Mouse (Mus musculus) hindbrain, postnatal 0 days (tissue): ENCODE measurements around the gene Arid5b. TPM values are rescaled to one million over a fixed set of nuclear protein-coding genes. Genes with fewer than 3 reads are reported as not detected.
"Not testable (repeated sequence)": the region's sequence is repeated elsewhere in the genome, so short reads cannot be mapped to it uniquely, and the experiment has no call there.

ENCODE experiments used
- ATAC-seq: fragments of 200-750 bp; cut with Nextera tagmentation; 2 replicates; pipeline ENCODE4 v1.8.0; 2017; ENCODE audit warnings: mild to moderate bottlenecking, moderate TSS enrichment, moderate library complexity
- DNase-seq: peaks from one replicate; pipeline ENCODE4 v3.0.0-alpha.2; 2015; ENCODE audit warnings: low spot score
- H3K27ac ChIP-seq: fragments of 300-500 bp; sonication (generic); 2 replicates; pipeline ENCODE4 v1.5.1; 2014; ENCODE audit warnings: mild to moderate bottlenecking
- H3K27me3 ChIP-seq: fragments of 300-500 bp; sonication (generic); 2 replicates; pipeline ENCODE4 v1.6.1; 2014; ENCODE audit warnings: low read length, mixed read lengths; ENCODE audit not compliant: insufficient read depth
- H3K36me3 ChIP-seq: fragments of 300-500 bp; sonication (generic); 2 replicates; pipeline ENCODE4 v1.6.1; 2014; ENCODE audit warnings: low read length, mixed read lengths; ENCODE audit not compliant: insufficient read depth
- H3K4me1 ChIP-seq: fragments of 300-500 bp; sonication (generic); 2 replicates; pipeline ENCODE4 v1.6.1; 2014; ENCODE audit warnings: antibody characterized with exemption, low read length, mixed read lengths; ENCODE audit not compliant: insufficient read depth
- H3K4me2 ChIP-seq: fragments of 300-500 bp; sonication (generic); 2 replicates; pipeline ENCODE4 v1.6.1; 2014; ENCODE audit warnings: low read depth, mild to moderate bottlenecking, low read length, moderate library complexity, mixed read lengths
- H3K4me3 ChIP-seq: fragments of 300-500 bp; sonication (generic); 2 replicates; pipeline ENCODE4 v1.5.1; 2014; ENCODE audit warnings: low read length
- H3K9ac ChIP-seq: fragments of 300-500 bp; sonication (generic); replicated peaks from 2 replicates; pipeline ENCODE4 v1.6.1; 2014; ENCODE audit warnings: mild to moderate bottlenecking, low read length, moderate library complexity, mixed read lengths
- H3K9me3 ChIP-seq: fragments of 300-500 bp; sonication (generic); 2 replicates; pipeline ENCODE4 v1.6.1; 2016; ENCODE audit warnings: low read length, mixed read lengths
- CTCF ChIP-seq: IDR thresholded peaks from 2 replicates; pipeline ENCODE4 v1.5.1; 2016; ENCODE audit warnings: antibody characterized with exemption, control low read depth, low read depth
- WGBS: fragments of 180-500 bp; shearing (Covaris S2); extraction: QIAGEN DNeasy Blood & Tissue Kit; methylation state at CpG from one replicate; pipeline ENCODE4 v1.1.7; 2014; 5-methylcytosine and 5-hydroxymethylcytosine counted together
- polyA plus RNA-seq: library from polyadenylated mRNA; unstranded; fragments of >200 nt; fragmentation: Nextera tagmentation; extraction: Ambion mirVana; gene quantifications from 2 replicates; pipeline ENCODE4 v1.2.1, GENCODE M21; 2015
- total RNA-seq: library from RNA; depleted of rRNA; stranded (reverse); fragments of >200 nt; gene quantifications from 2 replicates; pipeline ENCODE4 v1.2.3, GENCODE M21; 2014

The Arid5b gene
- total and polyA plus RNA-seq, 2 experiments from 2014 or later: 13.1 to 13.8 TPM

DNA sequence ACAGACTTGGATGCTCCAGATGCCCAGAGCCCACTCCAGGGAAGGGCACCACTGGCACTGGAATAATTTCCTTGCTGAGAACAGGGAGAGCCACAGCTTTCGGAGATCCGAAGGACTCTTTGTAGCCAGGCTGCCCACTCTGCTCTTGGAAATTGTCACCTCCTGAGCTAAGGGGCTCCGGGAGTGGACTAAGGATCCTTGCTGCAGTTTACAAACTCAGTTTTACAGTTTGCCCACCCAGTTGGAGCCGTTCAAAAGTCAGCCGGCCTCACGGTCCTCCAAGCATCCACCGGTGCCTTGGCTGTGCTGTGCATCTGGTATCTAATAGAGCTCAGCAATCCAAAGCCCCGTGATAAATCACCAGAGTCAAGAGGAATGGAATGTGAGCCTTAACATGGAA is 178.0 kb downstream of the Arid5b start:
- no peak for ATAC-seq
- no peak for TF ChIP-seq CTCF
- DNase-seq: no peak

DNA sequence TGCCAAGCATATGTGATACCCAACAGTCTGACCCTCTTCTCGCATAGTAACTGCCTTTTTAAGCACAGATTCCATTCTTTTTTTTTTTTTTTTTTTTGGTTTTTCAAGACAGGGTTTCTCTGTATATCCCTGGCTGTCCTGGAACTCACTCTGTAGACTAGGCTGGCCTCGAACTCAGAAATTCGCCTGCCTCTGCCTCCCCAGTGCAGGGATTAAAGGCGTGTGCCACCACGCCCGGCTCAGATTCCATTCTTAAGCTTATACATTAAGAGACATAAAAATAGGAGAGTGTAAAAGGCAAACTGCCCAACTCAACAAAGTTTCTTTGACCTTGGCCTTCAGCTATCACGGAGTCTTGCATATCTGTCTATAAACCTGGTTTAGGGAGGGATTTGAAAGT is 178.7 kb downstream of the Arid5b start:
- Histone ChIP-seq H3K4me1 (peaks cover 10% of the 10 kb centered on the region), H3K36me3 (peaks cover 29% of the 10 kb centered on the region)
- not testable (repeated sequence) for H3K4me3 ChIP-seq, H3K9ac ChIP-seq, H3K27me3 ChIP-seq, H3K27ac ChIP-seq, H3K4me2 ChIP-seq, ATAC-seq, DNase-seq, H3K9me3 ChIP-seq
- 96% methylated on average over 7 of the region's 7 CpGs for WGBS

More for the DNA sequence above, 178.0 kb downstream of the Arid5b start:
- Histone ChIP-seq H3K4me1 (peaks cover 10% of the 10 kb centered on the region), H3K9ac (no peak overlapping the region), H3K4me3 (no peak overlapping the region), H3K27me3 (no peaks in the 10 kb centered on the region), H3K27ac (no peak overlapping the region), H3K9me3 (no peaks in the 10 kb centered on the region), H3K4me2 (no peak overlapping the region), H3K36me3 (peaks cover 23% of the 10 kb centered on the region)
- 90% methylated on average over 8 of the region's 8 CpGs for WGBS

DNA sequence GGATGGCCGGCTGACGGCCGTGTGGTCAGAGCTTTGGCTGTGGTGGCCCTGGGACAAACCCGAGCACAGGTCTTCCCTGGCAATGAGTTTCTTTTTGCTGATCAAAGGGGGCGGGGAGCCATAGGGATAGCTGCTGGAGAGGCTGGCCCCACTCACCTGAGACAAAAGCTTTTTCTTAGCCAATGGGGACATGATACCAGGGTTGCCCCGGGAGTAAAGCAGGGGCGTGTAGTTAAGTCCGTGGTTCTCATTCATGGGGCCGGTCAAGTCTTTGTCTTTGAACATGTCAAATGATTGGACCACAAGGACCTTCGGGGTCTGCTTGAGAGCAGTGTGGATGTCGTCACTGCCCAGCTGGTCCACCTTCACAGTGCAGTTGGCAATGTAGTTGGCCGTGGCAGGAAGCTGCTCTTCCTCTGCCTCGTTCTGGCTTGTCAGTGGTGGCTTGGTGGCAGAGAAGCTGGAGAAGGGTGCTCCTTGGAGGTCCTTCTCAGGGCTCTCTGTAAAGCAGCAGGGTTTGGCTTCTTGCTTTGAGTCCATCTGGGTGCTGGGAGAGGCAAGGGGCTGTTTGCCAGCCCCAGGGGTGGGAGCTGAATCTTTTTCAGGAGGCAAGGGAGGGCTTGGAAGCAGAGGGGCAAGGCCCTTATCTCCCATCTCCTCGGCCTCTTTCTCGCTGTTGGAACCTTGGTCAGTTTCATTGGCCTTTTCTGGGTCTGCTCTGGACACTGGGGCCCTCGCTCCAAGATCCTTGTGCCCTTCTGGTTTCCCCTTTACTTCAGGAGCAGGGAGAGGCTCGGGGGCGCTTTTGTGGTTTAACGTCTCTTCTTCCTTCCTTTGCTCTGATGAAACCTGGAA is 180.5 kb downstream of the Arid5b start:
- Histone ChIP-seq H3K27me3 (no peaks in the 10 kb centered on the region), H3K27ac (no peak overlapping the region), H3K4me3 (no peak overlapping the region), H3K4me1 (no peaks in the 10 kb centered on the region), H3K4me2 (no peak overlapping the region), H3K9me3 (no peaks in the 10 kb centered on the region), H3K36me3 (peaks cover 29% of the 10 kb centered on the region), H3K9ac (no peak overlapping the region)
- ATAC-seq: no peak
- no peak for TF ChIP-seq CTCF
- 90% methylated on average over 19 of the region's 19 CpGs for WGBS
- DNase-seq: no peak

DNA sequence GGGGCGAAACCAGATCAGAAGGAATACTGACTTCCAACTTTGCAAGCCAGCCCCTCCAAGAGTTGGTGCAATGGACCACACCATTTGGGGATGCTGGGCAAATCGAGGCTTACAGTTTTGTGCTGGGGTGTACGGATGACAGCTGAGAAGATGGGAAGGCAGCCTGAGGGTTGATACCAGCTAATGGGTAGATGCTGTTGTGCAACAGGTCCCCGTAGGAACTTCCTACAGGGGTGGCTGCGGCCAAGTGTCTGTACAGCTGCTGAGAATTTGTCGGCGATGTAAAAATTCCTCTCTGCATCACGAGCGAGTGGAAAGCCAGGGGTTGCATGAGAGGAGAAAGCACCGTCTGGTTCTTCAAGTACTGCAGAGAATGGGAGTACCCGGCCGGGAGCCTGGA is 182.1 kb downstream of the Arid5b start:
- ATAC-seq (no peak), DNase-seq (no peak)
- H3K36me3 ChIP-seq: peaks cover 29% of the 10 kb centered on the region
- no peak overlapping the region for H3K9ac ChIP-seq
- no peaks in the 10 kb centered on the region for H3K27me3 ChIP-seq
- no peak overlapping the region for H3K27ac ChIP-seq
- WGBS: 96% methylated on average over 12 of the region's 12 CpGs
- no peaks in the 10 kb centered on the region for H3K4me1 ChIP-seq
- no peaks in the 10 kb centered on the region for H3K9me3 ChIP-seq
- H3K4me3 ChIP-seq: no peak overlapping the region
- no peak overlapping the region for H3K4me2 ChIP-seq
- TF ChIP-seq CTCF: no peak

DNA sequence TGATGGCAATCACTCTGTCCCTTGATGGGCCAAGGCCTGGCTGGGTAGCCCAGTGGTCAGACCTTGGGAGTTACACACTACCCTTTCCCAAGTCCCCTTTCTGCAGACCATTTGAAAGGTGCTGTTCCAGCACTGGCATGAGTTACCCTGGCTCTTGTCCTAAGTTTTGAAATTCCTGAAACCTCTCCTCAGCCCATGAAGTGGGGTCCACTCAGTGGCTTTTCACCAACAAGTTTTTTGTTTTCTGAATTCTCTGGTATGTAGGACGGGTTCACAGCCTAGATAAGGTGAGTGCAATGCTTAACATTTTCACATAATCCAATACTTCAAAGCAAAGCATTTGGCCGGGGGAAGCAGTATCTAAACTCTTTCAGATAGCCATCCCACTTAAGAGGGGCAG is 183.4 kb downstream of the Arid5b start:
- Histone ChIP-seq H3K9me3 (no peaks in the 10 kb centered on the region), H3K27ac (no peak overlapping the region), H3K4me2 (no peak overlapping the region), H3K36me3 (peaks cover 29% of the 10 kb centered on the region), H3K4me3 (no peak overlapping the region), H3K27me3 (no peaks in the 10 kb centered on the region), H3K4me1 (no peaks in the 10 kb centered on the region), H3K9ac (no peak overlapping the region)
- no peak for TF ChIP-seq CTCF
- no peak for DNase-seq
- WGBS: 94% methylated on average over 2 of the region's 2 CpGs
- ATAC-seq: no peak

DNA sequence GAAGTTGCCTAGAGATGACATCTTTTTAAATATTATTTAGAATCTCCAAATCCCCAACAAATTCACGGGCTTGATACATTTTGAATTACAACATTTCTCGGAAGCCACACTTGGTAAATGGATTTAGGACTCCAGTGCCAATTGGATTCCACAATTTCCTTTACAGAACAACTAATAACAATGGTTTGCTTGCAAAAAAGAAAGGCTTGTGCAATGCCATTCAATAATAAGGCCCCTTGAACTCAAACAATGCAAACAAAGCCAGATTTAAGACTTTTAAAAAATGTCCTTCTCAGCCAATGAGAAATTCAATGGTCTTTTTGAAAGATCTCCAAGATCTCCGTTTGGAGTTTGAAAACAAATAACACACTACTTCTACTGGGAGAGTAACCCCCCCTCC is 185.0 kb downstream of the Arid5b start:
- H3K4me2 ChIP-seq: no peak overlapping the region
- H3K4me1 ChIP-seq: no peaks in the 10 kb centered on the region
- no peak for DNase-seq
- H3K27ac ChIP-seq: no peak overlapping the region
- no peaks in the 10 kb centered on the region for H3K27me3 ChIP-seq
- H3K4me3 ChIP-seq: no peak overlapping the region
- no peaks in the 10 kb centered on the region for H3K9me3 ChIP-seq
- no peak for TF ChIP-seq CTCF
- H3K9ac ChIP-seq: no peak overlapping the region
- 70% methylated on average over 3 of the region's 3 CpGs for WGBS
- peaks cover 29% of the 10 kb centered on the region for H3K36me3 ChIP-seq
- ATAC-seq: no peak

DNA sequence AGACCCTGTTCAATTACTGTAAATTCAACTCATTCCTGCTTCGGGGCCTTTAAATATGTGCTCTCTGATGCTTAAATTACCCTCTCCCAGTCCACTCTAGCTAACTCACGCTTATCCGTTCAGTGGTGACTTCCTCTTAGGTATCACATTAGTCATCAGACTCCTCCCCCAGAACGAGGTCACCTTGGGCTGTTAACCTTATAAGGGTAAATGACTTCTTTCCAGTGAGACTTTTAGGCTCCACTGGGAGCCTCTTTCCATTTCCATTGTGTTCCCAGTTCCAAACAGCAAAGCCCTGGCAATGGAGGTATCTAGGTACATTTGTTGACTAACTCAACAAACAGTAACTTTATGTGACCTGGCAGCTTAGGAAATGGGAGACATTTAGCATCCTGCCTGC is 186.7 kb downstream of the Arid5b start:
- ATAC-seq (no peak), DNase-seq (no peak)
- Histone ChIP-seq H3K9ac (no peak overlapping the region), H3K27ac (no peak overlapping the region), H3K9me3 (no peaks in the 10 kb centered on the region), H3K27me3 (no peaks in the 10 kb centered on the region), H3K4me2 (no peak overlapping the region), H3K4me1 (no peaks in the 10 kb centered on the region), H3K4me3 (no peak overlapping the region), H3K36me3 (peaks cover 15% of the 10 kb centered on the region)
- WGBS: 91% methylated on average over 4 of the region's 4 CpGs
- TF ChIP-seq CTCF: no peak
